Mouse (Mus musculus) stomach, postnatal 0 days (tissue): ENCODE measurements around the gene Cops7a. TPM values are rescaled to one million over a fixed set of nuclear protein-coding genes. Genes with fewer than 3 reads are reported as not detected.

ENCODE experiments used
- ATAC-seq: fragments of 200-750 bp; cut with Nextera tagmentation; 2 replicates; pipeline ENCODE4 v1.8.0; 2017; ENCODE audit not compliant: low FRiP score, low TSS enrichment
- DNase-seq: peaks from one replicate; pipeline ENCODE4 v3.0.0-alpha.2; 2016; ENCODE audit warnings: low spot score
- H3K27ac ChIP-seq: fragments of 300-500 bp; sonication (generic); replicated peaks from 2 replicates; pipeline ENCODE4 v1.5.1; 2014; ENCODE audit warnings: mild to moderate bottlenecking, control low read depth
- H3K27me3 ChIP-seq: fragments of 300-500 bp; sonication (generic); 2 replicates; pipeline ENCODE4 v1.6.1; 2014; ENCODE audit warnings: low read length; ENCODE audit not compliant: control insufficient read depth, insufficient read depth
- H3K36me3 ChIP-seq: fragments of 300-500 bp; sonication (generic); 2 replicates; pipeline ENCODE4 v1.6.1; 2014; ENCODE audit warnings: low read length, mixed read lengths; ENCODE audit not compliant: control insufficient read depth, insufficient read depth
- H3K4me1 ChIP-seq: fragments of 300-500 bp; sonication (generic); replicated peaks from 2 replicates; pipeline ENCODE4 v1.6.1; 2014; ENCODE audit warnings: antibody characterized with exemption; ENCODE audit not compliant: control insufficient read depth, insufficient read depth
- H3K4me2 ChIP-seq: fragments of 300-500 bp; sonication (generic); replicated peaks from 2 replicates; pipeline ENCODE4 v1.6.1; 2014; ENCODE audit warnings: low read depth, mild to moderate bottlenecking, control low read depth, moderate library complexity
- H3K4me3 ChIP-seq: fragments of 300-500 bp; sonication (generic); 2 replicates; pipeline ENCODE4 v1.5.1; 2014; ENCODE audit warnings: low read depth, low read length, control low read depth
- H3K9ac ChIP-seq: fragments of 300-500 bp; sonication (generic); 2 replicates; pipeline ENCODE4 v1.6.1; 2014; ENCODE audit warnings: mild to moderate bottlenecking, low read length, control low read depth, mixed read lengths
- H3K9me3 ChIP-seq: fragments of 300-500 bp; sonication (generic); 2 replicates; pipeline ENCODE4 v1.6.1; 2016; ENCODE audit warnings: low read length; ENCODE audit not compliant: control insufficient read depth
- CTCF ChIP-seq: IDR thresholded peaks from 2 replicates; pipeline ENCODE4 v1.5.1; 2016; ENCODE audit warnings: antibody characterized with exemption, low read depth, mild to moderate bottlenecking, moderate library complexity
- EP300 ChIP-seq: optimal IDR thresholded peaks from 2 replicates; pipeline ENCODE3; 2016; ENCODE audit warnings: antibody characterized with exemption
- WGBS: fragments of 180-500 bp; shearing (Covaris S2); extraction: QIAGEN DNeasy Blood & Tissue Kit; methylation state at CpG from one replicate; pipeline ENCODE4 v1.1.7; 2014; 5-methylcytosine and 5-hydroxymethylcytosine counted together
- polyA plus RNA-seq: library from polyadenylated mRNA; unstranded; fragments of >200 nt; fragmentation: Nextera tagmentation; extraction: Ambion mirVana; gene quantifications from 2 replicates; pipeline ENCODE4 v1.2.1, GENCODE M21; 2015

Cops7a gene
- polyA plus RNA-seq, 1 experiment from 2014 or later: 114 TPM

GRCm38 (mm10) chr6:124919695-124920317, 45.5 kb downstream of the Cops7a start, which contains the start of gene Ptms:
Gene Ptms, minus strand, starts transcription at chr6:124920103.
- Histone ChIP-seq H3K27me3 (no peaks in the 10 kb centered on the region), H3K36me3 (peaks cover 1% of the 10 kb centered on the region; the same call in 1 of the 2 replicates), H3K4me2 (peak within 1 kb of the TSS; percentile 53), H3K4me3 (peak within 1 kb of the TSS; percentile 36), H3K27ac (peak within 1 kb of the TSS; percentile 100), H3K4me1 (peaks cover 11% of the 10 kb centered on the region; the same call in 1 of the 2 replicates), H3K9ac (peak within 1 kb of the TSS; percentile 41), H3K9me3 (no peaks in the 10 kb centered on the region)
- peak; percentile 93 for DNase-seq
- TF ChIP-seq CTCF (no peak), EP300 (peak; percentile 41)
- peak; percentile 80 for ATAC-seq
- 1% methylated on average over 13 of the region's 13 CpGs for WGBS

DNA sequence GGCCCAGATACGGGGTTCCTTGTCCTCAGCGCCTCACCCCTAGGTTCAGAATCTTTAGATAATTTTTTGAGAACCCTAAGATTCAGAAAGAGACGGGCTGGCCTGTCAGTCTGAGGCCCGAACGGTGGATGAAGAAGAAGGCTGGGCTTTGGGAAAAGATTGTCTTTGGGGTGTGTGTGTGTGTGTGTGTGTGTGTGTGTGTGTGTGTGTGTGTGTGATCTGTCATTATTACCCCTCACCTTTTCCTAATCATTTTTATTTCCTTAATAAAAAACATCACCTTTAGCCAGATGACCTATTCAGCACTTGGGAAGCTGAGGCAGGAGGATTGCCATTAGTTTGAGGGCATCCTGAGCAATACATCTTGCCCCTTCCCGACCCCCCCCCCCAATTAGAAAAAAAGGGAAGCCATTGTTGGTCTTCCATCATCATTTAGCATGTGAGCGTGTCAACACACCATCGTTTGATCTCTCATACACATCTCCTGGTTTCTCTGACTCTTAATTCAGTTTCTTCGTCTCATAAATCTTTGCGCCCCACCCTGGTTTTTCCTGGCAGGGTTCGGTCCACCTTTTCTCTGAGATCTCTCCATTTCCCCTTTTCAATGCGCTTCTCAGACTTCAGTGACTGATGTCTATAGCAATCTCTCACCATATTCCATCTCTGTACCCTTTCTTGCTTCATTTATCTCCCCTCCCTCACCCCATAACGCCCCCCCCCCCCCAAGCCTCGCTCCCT, 46.3 kb downstream of the Cops7a start:
- ATAC-seq: no peak
- Histone ChIP-seq H3K9me3 (no peaks in the 10 kb centered on the region), H3K27ac (peak overlapping the region; percentile 100), H3K4me1 (peaks cover 12% of the 10 kb centered on the region; the same call in 1 of the 2 replicates), H3K27me3 (no peaks in the 10 kb centered on the region), H3K4me3 (peak overlapping the region; percentile 36), H3K9ac (peak overlapping the region; percentile 13; the same call in 1 of the 2 replicates), H3K4me2 (peak overlapping the region; percentile 53), H3K36me3 (peaks cover 8% of the 10 kb centered on the region; the same call in 1 of the 2 replicates)
- WGBS: 15% methylated on average over 13 of the region's 14 CpGs
- DNase-seq: no peak
- TF ChIP-seq CTCF (no peak), EP300 (no peak)

GRCm38 (mm10) chr6:124918331-124918690, 47.0 kb downstream of the Cops7a start:
- Histone ChIP-seq H3K27me3 (no peaks in the 10 kb centered on the region), H3K36me3 (peaks cover 13% of the 10 kb centered on the region), H3K4me1 (peaks cover 12% of the 10 kb centered on the region; the same call in 1 of the 2 replicates), H3K4me3 (peak overlapping the region; percentile 93), H3K9me3 (no peaks in the 10 kb centered on the region), H3K27ac (peak overlapping the region; percentile 100), H3K9ac (peak overlapping the region; percentile 99), H3K4me2 (peak overlapping the region; percentile 53)
- DNase-seq (no peak), ATAC-seq (no peak)
- 6% methylated on average over 7 of the region's 7 CpGs for WGBS
- TF ChIP-seq CTCF (0 out of 2 replicates have a peak, but pooled peaks have one; percentile 0), EP300 (no peak)

DNA sequence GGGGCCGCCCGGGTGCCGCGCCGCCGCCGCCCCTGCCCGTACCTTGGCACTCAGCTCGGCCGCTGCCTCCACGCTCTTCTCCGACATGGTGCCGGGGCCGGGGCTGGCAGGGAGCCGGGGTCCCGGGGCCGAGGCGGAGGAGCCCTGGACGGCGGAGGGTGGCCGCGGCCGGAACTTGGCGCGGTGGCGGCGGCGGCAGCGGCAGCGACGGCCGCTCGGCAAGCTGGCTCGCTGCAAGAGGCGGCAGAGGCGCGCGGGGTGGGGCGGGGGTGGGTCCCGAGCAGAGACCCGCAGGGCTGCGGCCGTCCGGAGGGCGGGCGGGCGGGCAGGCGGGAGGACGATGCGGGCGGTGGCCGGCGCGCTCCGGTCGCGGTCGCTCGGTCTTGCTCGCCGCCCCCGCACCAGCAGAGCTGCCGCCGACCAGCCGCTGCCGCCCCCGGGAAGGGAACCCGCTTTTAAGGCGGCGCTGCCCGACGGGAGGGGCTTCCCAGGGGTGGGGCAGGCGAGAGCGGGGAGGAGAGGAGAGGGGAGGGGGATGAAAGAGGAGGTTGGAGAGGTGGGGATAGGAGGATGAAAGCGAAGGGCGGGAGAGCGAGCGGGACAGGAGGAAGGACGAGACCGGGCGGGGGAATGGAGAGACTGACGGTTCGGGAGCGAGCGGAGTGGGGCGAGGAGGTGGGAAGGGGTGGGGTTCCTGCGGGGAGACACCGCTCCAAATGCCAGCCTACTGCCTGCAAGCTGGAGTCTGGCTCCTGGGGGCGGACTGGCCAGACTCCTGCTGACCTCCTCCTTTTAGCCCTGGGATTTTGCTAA, 47.6 kb downstream of the Cops7a start:
- H3K27me3 ChIP-seq: no peaks in the 10 kb centered on the region
- peak; percentile 2; the same call in 1 of the 2 replicates for TF ChIP-seq CTCF
- no peak for TF ChIP-seq EP300
- ATAC-seq (peak; percentile 61), DNase-seq (peak; percentile 87)
- H3K4me1 ChIP-seq: peaks cover 12% of the 10 kb centered on the region; the same call in 1 of the 2 replicates
- peak overlapping the region; percentile 53 for H3K4me2 ChIP-seq
- H3K4me3 ChIP-seq: peak overlapping the region; percentile 93
- H3K27ac ChIP-seq: peak overlapping the region; percentile 100
- H3K9ac ChIP-seq: peak overlapping the region; percentile 99
- H3K36me3 ChIP-seq: peaks cover 13% of the 10 kb centered on the region
- no peaks in the 10 kb centered on the region for H3K9me3 ChIP-seq
- WGBS: under 1% methylated on average over 41 of the region's 89 CpGs

GRCm38 (mm10) chr6:124916695-124917517, 48.4 kb downstream of the Cops7a start:
- Histone ChIP-seq H3K4me2 (peak overlapping the region; percentile 89), H3K4me1 (peaks cover 12% of the 10 kb centered on the region; the same call in 1 of the 2 replicates), H3K27me3 (no peaks in the 10 kb centered on the region), H3K9me3 (no peaks in the 10 kb centered on the region), H3K9ac (peak overlapping the region; percentile 99), H3K4me3 (peak overlapping the region; percentile 93), H3K36me3 (peaks cover 13% of the 10 kb centered on the region), H3K27ac (peak overlapping the region; percentile 100)
- peak; percentile 94 for DNase-seq
- under 1% methylated on average over 43 of the region's 67 CpGs for WGBS
- peak; percentile 82 for ATAC-seq
- TF ChIP-seq CTCF (peak; percentile 66), EP300 (no peak)
